ENCODE assay signal across 8 mouse cellular contexts in the genomic region with DNA sequence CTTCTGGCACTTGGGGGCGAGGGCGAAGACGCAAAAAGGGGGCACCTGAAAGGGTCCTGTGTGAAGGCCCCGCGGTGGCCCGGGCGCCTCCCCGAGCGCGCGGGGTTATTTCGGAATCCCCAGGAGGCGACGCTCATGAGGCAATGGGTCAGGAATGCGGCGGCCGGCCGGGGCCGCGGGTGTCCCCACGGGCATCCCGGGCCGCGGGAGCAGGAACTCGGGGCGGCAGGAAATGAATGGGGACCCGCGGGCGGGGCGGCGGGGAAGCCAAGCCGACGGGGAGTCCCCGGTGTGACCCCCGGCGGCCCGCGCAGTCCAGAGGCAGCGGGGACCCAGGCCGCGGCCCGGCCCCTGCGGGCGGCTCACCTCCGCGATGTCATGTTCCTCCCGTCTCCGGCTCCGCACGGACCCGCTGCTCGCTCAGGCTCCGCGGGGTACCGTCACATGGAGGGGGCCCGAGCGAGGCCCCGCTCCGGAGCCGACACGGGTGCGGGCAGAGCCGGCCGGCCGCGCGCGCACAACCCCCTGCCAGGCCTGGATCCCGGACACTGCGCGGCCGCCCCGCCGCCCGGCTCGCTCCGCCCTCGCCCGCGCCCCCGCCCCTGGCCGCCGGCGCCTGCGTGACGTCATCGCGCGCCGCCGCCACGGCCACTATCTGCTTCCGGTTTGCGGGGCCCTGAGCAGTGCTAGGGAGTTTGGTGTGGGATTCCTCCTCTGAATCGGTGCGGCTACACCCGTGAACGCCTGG. TPM values are rescaled to one million over a fixed set of nuclear protein-coding genes. Genes with fewer than 3 reads are reported as not detected.
DNase-seq lines count a peak whose midpoint lies in the region; ATAC-seq and TF ChIP-seq lines count a peak whose summit lies in the region.

A gene (minus strand): TSS at position 562 of the 748 bp plus-strand sequence.

- no peaks in the 10 kb centered on the region for H3K36me3 ChIP-seq in hindbrain, embryonic 16.5 days (ENCODE audit: control insufficient read depth, insufficient read depth, low read length)

- H3K4me3 ChIP-seq in gastrocnemius, adult 2 months, result peak within 1 kb of the TSS; percentile 84
- H3K4me3 ChIP-seq in hindbrain, embryonic 16.5 days (ENCODE audit: low read length), result peak within 1 kb of the TSS; percentile 95

- peak within 1 kb of the TSS; percentile 97 for H3K9ac ChIP-seq in hindbrain, embryonic 16.5 days (ENCODE audit: low read depth, low read length)

- peak; percentile 93 for ATAC-seq in activated CD4-positive, CD25-positive, alpha-beta regulatory T cell, adult 4 months
- peak; percentile 97 for ATAC-seq in hindbrain, embryonic 16.5 days
- ATAC-seq in megakaryocyte-erythroid progenitor cell, adult 5-6 weeks (replicated peaks; ENCODE audit: low FRiP score, low TSS enrichment, poor library complexity, severe bottlenecking), result peak; percentile 74

- H3K27me3 ChIP-seq in hindbrain, embryonic 16.5 days (replicated peaks; ENCODE audit: control insufficient read depth, insufficient read depth, low read length), result no peaks in the 10 kb centered on the region

- peak; percentile 78 to 91 for DNase-seq in cerebellum, postnatal 4 days (ENCODE audit: low spot score in 2 of 2)
- DNase-seq in gastrocnemius, adult 2 months, result peak; percentile 93
- DNase-seq in left cerebral cortex, postnatal 14 days (ENCODE audit: low spot score in 2 of 2), result peak; percentile 72 to 86
- peak; percentile 85 for DNase-seq in right cerebral cortex, postnatal 14 days
- DNase-seq in urinary bladder, postnatal 25 days (ENCODE audit: low spot score), result peak; percentile 83

- intact Hi-C loops in gastrocnemius, adult 2 months (cut with DNase I), result no loop called here
- intact Hi-C loops in left cerebral cortex, postnatal 14 days (cut with DNase I), result no loop called here

- H3K9me3 ChIP-seq in hindbrain, embryonic 16.5 days (ENCODE audit: control insufficient read depth, low read length), result no peaks in the 10 kb centered on the region

- H3K27ac ChIP-seq in gastrocnemius, adult 2 months, result peak within 1 kb of the TSS; percentile 97
- peak within 1 kb of the TSS; percentile 81 for H3K27ac ChIP-seq in hindbrain, embryonic 16.5 days (ENCODE audit: low read depth, low read length)

- no peak for TF ChIP-seq CTCF in gastrocnemius, adult 2 months (IDR thresholded peaks at IDR 0.05)

- peaks cover 35% of the 10 kb centered on the region for H3K4me1 ChIP-seq in hindbrain, embryonic 16.5 days (ENCODE audit: control insufficient read depth, insufficient read depth, low read depth, low read length)

- peak within 1 kb of the TSS; percentile 87 for H3K4me2 ChIP-seq in hindbrain, embryonic 16.5 days (ENCODE audit: low read length)

- under 1% methylated on average over 83 of the region's 98 CpGs for WGBS in hindbrain, embryonic 16.5 days

RNA-seq across cellular contexts. Expression of the gene that starts here (rescaled TPM):
- polyA plus RNA-seq in activated CD4-positive, CD25-positive, alpha-beta regulatory T cell, adult 4 months (2017; shearing (Covaris generic)), result 1 to 10 TPM; 6.0 to 9.6 TPM
- 10 to 100 TPM; 70.6 to 74.4 TPM for total RNA-seq in gastrocnemius, adult 2 months (2021)
- 18.8 and 20.9 TPM in 2 replicates for polyA plus RNA-seq in hindbrain, embryonic 16.5 days (2015; fragmentation: Nextera tagmentation; extraction: Ambion mirVana)
- total RNA-seq in left cerebral cortex, postnatal 14 days (2021), result 10 to 100 TPM; 79.6 to 84.9 TPM
- 38.2 and 44.4 TPM in 2 replicates for total RNA-seq in megakaryocyte-erythroid progenitor cell, adult 5-6 weeks (2014; fragmentation: Nextera tagmentation)
- total RNA-seq in megakaryocyte-erythroid progenitor cell, adult 5-6 weeks (2017), result 44.2 and 48.6 TPM in 2 replicates

Comparison
In these comparisons a context has a peak if more than half of its experiments do, and no peak if none do; other contexts are left out.
1. Peak in every context shown above with its lines: DNase-seq, ATAC-seq, H3K4me3 ChIP-seq and H3K27ac ChIP-seq.